Mouse (Mus musculus): ENCODE measurements around the gene Gm28635. TPM values are rescaled to one million over a fixed set of nuclear protein-coding genes. Genes with fewer than 3 reads are reported as not detected.

Gene Gm28635
- polyA plus RNA-seq, 1 experiment = 0.13 TPM

GRCm38 (mm10) chr2:84705295-84705694, 27.5 kb upstream of the Gm28635 start:
- Histone ChIP-seq H3K27ac (ENCODE audit: insufficient read depth, low read length) (no peak overlapping the region), H3K4me3 (replicated peaks; ENCODE audit: insufficient read depth, low read depth, low read length) (no peak overlapping the region), H3K4me1 (ENCODE audit: control insufficient read depth, insufficient read depth, low read length) (peaks cover 4% of the 10 kb centered on the region), H3K27me3 (ENCODE audit: control insufficient read depth, insufficient read depth, low read length) (no peaks in the 10 kb centered on the region)
- DNase-seq = no peak
- TF ChIP-seq POLR2A (IDR thresholded peaks at IDR 0.05; ENCODE audit: borderline replicate concordance, insufficient read depth, low read length) (no peak), CTCF (IDR thresholded peaks at IDR 0.05; ENCODE audit: borderline replicate concordance, insufficient read depth, low read depth, low read length) (no peak)
- 94% methylated on average over 1 of the region's 1 CpGs for WGBS

DNA sequence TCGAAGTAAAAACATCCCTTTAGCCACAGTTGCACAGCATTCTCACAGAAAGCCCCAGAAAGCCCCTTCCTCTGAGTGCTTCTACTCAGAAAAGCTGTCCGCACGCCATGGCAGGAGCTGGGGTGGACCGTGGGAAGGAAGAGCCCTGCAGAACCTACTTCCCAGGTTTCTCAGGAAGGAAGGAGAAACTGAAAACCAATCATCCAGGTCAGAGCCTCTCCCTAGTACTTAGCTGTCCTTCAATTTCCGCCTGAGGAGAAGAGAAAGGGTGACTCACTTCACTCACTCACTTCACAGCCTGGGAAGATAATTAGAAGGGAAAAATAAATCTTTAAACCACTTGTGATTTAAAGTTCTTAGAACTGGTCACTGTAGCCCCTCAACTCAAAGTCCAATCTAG, 26.5 kb upstream of the Gm28635 start:
- peaks cover 4% of the 10 kb centered on the region for H3K4me1 ChIP-seq (ENCODE audit: control insufficient read depth, insufficient read depth, low read length)
- 76% methylated on average over 5 of the region's 5 CpGs for WGBS
- H3K27me3 ChIP-seq (ENCODE audit: control insufficient read depth, insufficient read depth, low read length) = no peaks in the 10 kb centered on the region
- no peak overlapping the region for H3K4me3 ChIP-seq (replicated peaks; ENCODE audit: insufficient read depth, low read depth, low read length)
- no peak for DNase-seq
- no peak overlapping the region for H3K27ac ChIP-seq (ENCODE audit: insufficient read depth, low read length)
- TF ChIP-seq CTCF (IDR thresholded peaks at IDR 0.05; ENCODE audit: borderline replicate concordance, insufficient read depth, low read depth, low read length) (no peak), POLR2A (IDR thresholded peaks at IDR 0.05; ENCODE audit: borderline replicate concordance, insufficient read depth, low read length) (no peak)

DNA sequence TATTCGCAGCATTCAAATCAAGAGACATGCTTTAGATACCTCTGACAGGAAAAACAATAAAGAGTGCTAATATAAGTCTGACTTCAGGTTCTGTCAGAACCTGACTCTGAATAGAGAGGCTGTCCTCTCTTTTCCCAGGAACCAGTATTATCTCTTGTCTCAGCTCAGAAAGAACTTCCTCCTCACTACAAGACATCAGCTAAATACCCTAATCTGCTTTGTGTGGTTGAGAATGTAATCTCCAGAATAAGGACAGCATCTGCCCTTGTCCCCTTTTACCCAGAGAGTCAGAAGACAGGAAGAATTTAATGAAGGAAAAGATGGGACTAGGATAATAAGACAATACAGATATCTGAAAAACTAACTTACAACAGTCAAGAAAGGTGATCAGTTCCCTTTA, 25.7 kb upstream of the Gm28635 start:
- H3K27ac ChIP-seq (ENCODE audit: insufficient read depth, low read length) = no peak overlapping the region

GRCm38 (mm10) chr2:84695007-84695695, 17.3 kb upstream of the Gm28635 start:
- Histone ChIP-seq H3K4me3 (replicated peaks; ENCODE audit: insufficient read depth, low read depth, low read length) (no peak overlapping the region), H3K27me3 (ENCODE audit: control insufficient read depth, insufficient read depth, low read length) (no peaks in the 10 kb centered on the region), H3K27ac (ENCODE audit: insufficient read depth, low read length) (no peak overlapping the region), H3K4me1 (ENCODE audit: control insufficient read depth, insufficient read depth, low read length) (peaks cover 4% of the 10 kb centered on the region; the same call in 1 of the 2 replicates)
- 89% methylated on average over 5 of the region's 5 CpGs for WGBS
- DNase-seq = no peak
- no peak for TF ChIP-seq POLR2A (IDR thresholded peaks at IDR 0.05; ENCODE audit: borderline replicate concordance, insufficient read depth, low read length)
- TF ChIP-seq CTCF (IDR thresholded peaks at IDR 0.05; ENCODE audit: borderline replicate concordance, insufficient read depth, low read depth, low read length) = no peak

More for the DNA sequence above, 25.7 kb upstream of the Gm28635 start:
- Histone ChIP-seq H3K4me1 (ENCODE audit: control insufficient read depth, insufficient read depth, low read length) (peaks cover 4% of the 10 kb centered on the region), H3K4me3 (replicated peaks; ENCODE audit: insufficient read depth, low read depth, low read length) (no peak overlapping the region), H3K27me3 (ENCODE audit: control insufficient read depth, insufficient read depth, low read length) (no peaks in the 10 kb centered on the region)
- no peak for DNase-seq
- 96% methylated on average over 1 of the region's 1 CpGs for WGBS
- TF ChIP-seq CTCF (IDR thresholded peaks at IDR 0.05; ENCODE audit: borderline replicate concordance, insufficient read depth, low read depth, low read length) (no peak), POLR2A (IDR thresholded peaks at IDR 0.05; ENCODE audit: borderline replicate concordance, insufficient read depth, low read length) (no peak)

- no peaks in the 10 kb centered on the region for H3K27me3 ChIP-seq (ENCODE audit: control insufficient read depth, insufficient read depth, low read length)
- WGBS = 18% methylated on average over 12 of the region's 12 CpGs
- peaks cover 6% of the 10 kb centered on the region; the same call in 1 of the 2 replicates for H3K4me1 ChIP-seq (ENCODE audit: control insufficient read depth, insufficient read depth, low read length)
- peak overlapping the region; percentile 17 for H3K27ac ChIP-seq (ENCODE audit: insufficient read depth, low read length)
- no peak overlapping the region for H3K4me3 ChIP-seq (replicated peaks; ENCODE audit: insufficient read depth, low read depth, low read length)
- TF ChIP-seq POLR2A (IDR thresholded peaks at IDR 0.05; ENCODE audit: borderline replicate concordance, insufficient read depth, low read length) (no peak), CTCF (IDR thresholded peaks at IDR 0.05; ENCODE audit: borderline replicate concordance, insufficient read depth, low read depth, low read length) (no peak)
- peak; percentile 41 to 58 for DNase-seq
Observed at GRCm38 (mm10) chr2:84690050-84690449, 12.2 kb upstream of the Gm28635 start.

GRCm38 (mm10) chr2:84688080-84688844, 10.4 kb upstream of the Gm28635 start:
- Histone ChIP-seq H3K27ac (ENCODE audit: insufficient read depth, low read length) (no peak overlapping the region), H3K27me3 (ENCODE audit: control insufficient read depth, insufficient read depth, low read length) (no peaks in the 10 kb centered on the region), H3K4me3 (replicated peaks; ENCODE audit: insufficient read depth, low read depth, low read length) (no peak overlapping the region), H3K4me1 (ENCODE audit: control insufficient read depth, insufficient read depth, low read length) (peaks cover 6% of the 10 kb centered on the region; the same call in 1 of the 2 replicates)
- TF ChIP-seq POLR2A (IDR thresholded peaks at IDR 0.05; ENCODE audit: borderline replicate concordance, insufficient read depth, low read length) (no peak), CTCF (IDR thresholded peaks at IDR 0.05; ENCODE audit: borderline replicate concordance, insufficient read depth, low read depth, low read length) (no peak)
- DNase-seq = no peak
- 84% methylated on average over 2 of the region's 2 CpGs for WGBS

DNA sequence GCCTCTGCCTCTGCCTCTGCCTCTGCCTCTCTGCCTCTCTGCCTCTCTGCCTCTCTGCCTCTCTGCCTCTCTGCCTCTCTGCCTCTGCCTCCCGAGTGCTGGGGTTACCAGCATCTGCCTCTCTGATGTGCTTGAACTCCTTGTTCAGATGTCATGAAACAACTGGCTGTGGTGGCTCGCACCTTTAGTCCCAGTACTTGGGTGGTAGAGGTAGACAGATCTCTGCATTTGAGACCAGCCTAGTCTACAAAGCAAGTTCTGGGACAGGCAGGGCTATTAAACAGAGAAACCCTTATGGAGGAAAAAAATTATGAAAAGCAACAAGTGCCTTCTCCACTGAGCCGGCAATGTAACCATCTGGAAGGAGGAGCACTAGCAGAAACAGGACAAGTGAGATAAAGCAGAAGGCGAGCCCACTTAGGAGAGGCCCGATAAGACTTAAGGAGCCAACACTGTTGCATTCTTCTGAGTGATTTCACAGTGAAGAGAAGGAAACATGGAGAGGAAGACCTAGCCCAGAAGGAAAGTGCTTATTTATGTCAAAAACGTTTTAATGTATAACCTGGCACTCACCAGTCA, 4.9 kb upstream of the Gm28635 start:
- 79% methylated on average over 6 of the region's 6 CpGs for whole genome bisulfite sequencing
- no peaks in the 10 kb centered on the region for H3K27me3 ChIP-seq (ENCODE audit: control insufficient read depth, insufficient read depth, low read length)
- no peak overlapping the region for H3K4me3 ChIP-seq (replicated peaks; ENCODE audit: insufficient read depth, low read depth, low read length)
- H3K27ac ChIP-seq (ENCODE audit: insufficient read depth, low read length) = no peak overlapping the region
- TF ChIP-seq CTCF (IDR thresholded peaks at IDR 0.05; ENCODE audit: borderline replicate concordance, insufficient read depth, low read depth, low read length) (no peak), POLR2A (IDR thresholded peaks at IDR 0.05; ENCODE audit: borderline replicate concordance, insufficient read depth, low read length) (no peak)
- no peak for DNase-seq
- H3K4me1 ChIP-seq (ENCODE audit: control insufficient read depth, insufficient read depth, low read length) = no peaks in the 10 kb centered on the region
